9 mouse cellular contexts compared by ENCODE assay signal in the genomic region with DNA sequence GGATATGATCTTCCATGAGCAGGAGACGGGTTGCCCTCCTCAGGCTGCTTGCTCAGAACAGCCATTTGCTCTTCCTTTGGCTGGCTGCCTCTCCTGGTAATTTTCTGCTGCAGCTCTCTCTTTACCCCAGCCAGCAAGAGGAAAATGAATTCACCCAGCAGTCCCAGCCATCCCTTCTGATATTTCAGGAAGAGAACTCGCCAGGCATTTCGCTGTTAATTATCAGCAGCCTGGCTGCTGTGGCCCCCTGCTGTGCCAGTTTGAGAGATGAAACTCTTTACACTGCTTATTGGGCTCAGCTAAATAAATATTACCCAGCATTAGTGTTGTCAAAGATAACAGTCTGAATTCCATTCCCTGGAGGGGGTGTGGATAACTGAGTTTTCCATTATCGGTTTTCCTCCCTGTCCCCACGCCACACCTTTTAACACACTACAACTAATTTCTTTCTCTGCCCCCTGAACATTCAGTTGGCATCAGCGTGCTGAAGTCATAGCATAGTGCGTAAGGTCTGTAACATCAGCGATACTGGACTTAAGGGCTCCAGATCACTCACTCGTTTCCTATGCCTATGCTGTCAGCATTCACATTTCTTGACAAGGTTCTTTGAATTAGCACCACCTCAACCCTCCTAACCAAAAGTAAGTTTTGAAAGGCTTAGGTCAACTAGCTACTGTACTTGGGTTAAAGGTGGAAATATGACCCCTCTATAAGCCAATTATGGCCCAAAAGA. TPM values are rescaled to one million over a fixed set of nuclear protein-coding genes. Genes with fewer than 3 reads are reported as not detected.
A peak's percentile ranks its signal among the peaks of the same experiment; 100 is the strongest.
DNase-seq lines count a peak whose midpoint lies in the region; ATAC-seq and TF ChIP-seq lines count a peak whose summit lies in the region.
"Had no signal": no experiment of that assay in that cellular context is flagged by ENCODE, and none has a peak within 500 bp of the region (broad histone marks: within the 10 kb centered on the region; RNA-seq: fewer than 3 reads in every experiment).

No protein-coding gene starts in this region.

- H3K9me3 ChIP-seq in stomach, embryonic 16.5 days (replicated peaks; ENCODE audit: control insufficient read depth, low read length) = no peaks in the 10 kb centered on the region
- no peaks in the 10 kb centered on the region for H3K9me3 ChIP-seq in stomach, postnatal 0 days (ENCODE audit: control insufficient read depth, low read length)
- no peaks in the 10 kb centered on the region for H3K9me3 ChIP-seq in embryonic facial prominence, embryonic 15.5 days (replicated peaks)

- no peak for ATAC-seq in stomach, embryonic 16.5 days (ENCODE audit: insufficient read depth, low FRiP score)
- no peak for ATAC-seq in stomach, postnatal 0 days (ENCODE audit: low FRiP score, low TSS enrichment)
- ATAC-seq in embryonic facial prominence, embryonic 15.5 days (ENCODE audit: insufficient number of reproducible peaks, low FRiP score, low TSS enrichment, low read depth) = no peak
- no peak for ATAC-seq in megakaryocyte-erythroid progenitor cell, adult 5-6 weeks (replicated peaks; ENCODE audit: low FRiP score, low TSS enrichment, poor library complexity, severe bottlenecking)

- no peak for TF ChIP-seq EP300 in stomach, postnatal 0 days (optimal IDR thresholded peaks at IDR 0.05)

- peaks cover 6% of the 10 kb centered on the region for H3K4me1 ChIP-seq in stomach, embryonic 16.5 days (ENCODE audit: control insufficient read depth, insufficient read depth, low read length)
- H3K4me1 ChIP-seq in stomach, postnatal 0 days (replicated peaks; ENCODE audit: control insufficient read depth, insufficient read depth) = no peaks in the 10 kb centered on the region
- H3K4me1 ChIP-seq in embryonic facial prominence, embryonic 15.5 days = 0 out of 2 replicates have a peak, but pooled peaks cover 6% of the 10 kb centered on the region

- no peak for DNase-seq in stomach, postnatal 0 days (ENCODE audit: low spot score)
- DNase-seq in left cerebral cortex, adult 2 months (ENCODE audit: extremely low spot score in 1 of 2, low spot score in 2 of 2) = peak; percentile 40 to 45
- DNase-seq in right cerebral cortex, adult 18-20 months = peak; percentile 72
- DNase-seq in kidney, adult 18-20 months = no peak
- no peak for DNase-seq in ovary, postnatal 10 days (ENCODE audit: low spot score)

- 37% methylated on average over 9 of the region's 9 CpGs for WGBS in stomach, embryonic 16.5 days
- WGBS in stomach, postnatal 0 days = 38% methylated on average over 9 of the region's 9 CpGs
- 43% methylated on average over 9 of the region's 9 CpGs for WGBS in embryonic facial prominence, embryonic 15.5 days

- no peaks in the 10 kb centered on the region for H3K27me3 ChIP-seq in stomach, embryonic 16.5 days (ENCODE audit: control insufficient read depth, insufficient read depth, low read length)
- no peaks in the 10 kb centered on the region for H3K27me3 ChIP-seq in stomach, postnatal 0 days (ENCODE audit: control insufficient read depth, insufficient read depth, low read length)
- no peaks in the 10 kb centered on the region for H3K27me3 ChIP-seq in embryonic facial prominence, embryonic 15.5 days

- H3K36me3 ChIP-seq in stomach, embryonic 16.5 days (ENCODE audit: control insufficient read depth, insufficient read depth, low read length) = no peaks in the 10 kb centered on the region
- no peaks in the 10 kb centered on the region for H3K36me3 ChIP-seq in stomach, postnatal 0 days (ENCODE audit: control insufficient read depth, insufficient read depth, low read length)
- H3K36me3 ChIP-seq in embryonic facial prominence, embryonic 15.5 days = no peaks in the 10 kb centered on the region

- no peak overlapping the region for H3K4me2 ChIP-seq in stomach, embryonic 16.5 days (ENCODE audit: low read depth, low read length)
- H3K4me2 ChIP-seq in stomach, postnatal 0 days (replicated peaks; ENCODE audit: low read depth) = no peak overlapping the region
- H3K4me2 ChIP-seq in embryonic facial prominence, embryonic 15.5 days (replicated peaks) = no peak overlapping the region

- TF ChIP-seq CTCF in stomach, postnatal 0 days (IDR thresholded peaks at IDR 0.05; ENCODE audit: low read depth) = no peak
- TF ChIP-seq CTCF in left cerebral cortex, adult 2 months (IDR thresholded peaks at IDR 0.05) = no peak; the same call in 1 of the 2 replicates

- intact Hi-C loops in left cerebral cortex, adult 2 months (cut with DNase I) = loop anchor here (5.0 to 10.0 kb wide), 2 partner anchors 53 to 134 kb away; no protein-coding TSS in a partner anchor

- H3K4me3 ChIP-seq in stomach, embryonic 16.5 days (replicated peaks; ENCODE audit: low read length) = no peak overlapping the region
- H3K4me3 ChIP-seq in stomach, postnatal 0 days (ENCODE audit: low read depth, low read length) = no peak overlapping the region
- no peak overlapping the region for H3K4me3 ChIP-seq in embryonic facial prominence, embryonic 15.5 days (replicated peaks)
- H3K4me3 ChIP-seq in left cerebral cortex, adult 2 months = no peak overlapping the region

- H3K27ac ChIP-seq in stomach, embryonic 16.5 days (ENCODE audit: low read length) = peak overlapping the region; percentile 52
- no peak overlapping the region for H3K27ac ChIP-seq in stomach, postnatal 0 days (replicated peaks)
- H3K27ac ChIP-seq in embryonic facial prominence, embryonic 15.5 days (replicated peaks) = peak overlapping the region; percentile 28; the same call in 1 of the 2 replicates
- peak overlapping the region; percentile 71 for H3K27ac ChIP-seq in left cerebral cortex, adult 2 months
- H3K27ac ChIP-seq: macrophage had no signal

- no peak overlapping the region for H3K9ac ChIP-seq in stomach, embryonic 16.5 days (ENCODE audit: low read length)
- no peak overlapping the region for H3K9ac ChIP-seq in stomach, postnatal 0 days (ENCODE audit: low read length)
- no peak overlapping the region for H3K9ac ChIP-seq in embryonic facial prominence, embryonic 15.5 days

RNA-seq across cellular contexts. Expression of gene Snap25, which starts 42.5 kb away (rescaled TPM):
- 11.3 and 12.3 TPM in 2 replicates for polyA plus RNA-seq in stomach, embryonic 16.5 days (2015; fragmentation: Nextera tagmentation; extraction: Ambion mirVana)
- 8.5 and 10.8 TPM in 2 replicates for polyA plus RNA-seq in stomach, postnatal 0 days (2015; fragmentation: Nextera tagmentation; extraction: Ambion mirVana)
- 5.1 and 7.5 TPM in 2 replicates for polyA plus RNA-seq in embryonic facial prominence, embryonic 15.5 days (2015; fragmentation: Nextera tagmentation; extraction: Ambion mirVana)
- total RNA-seq in left cerebral cortex, adult 2 months (2021) = 1,000 to 10,000 TPM; 3,053 to 3,248 TPM
- total RNA-seq in megakaryocyte-erythroid progenitor cell, adult 5-6 weeks (2014; fragmentation: Nextera tagmentation) = not detected in 2 replicates
- total RNA-seq in megakaryocyte-erythroid progenitor cell, adult 5-6 weeks (2017) = not detected in 2 replicates
- polyA plus RNA-seq: macrophage had no signal

Comparison
In these comparisons a context has a peak if more than half of its experiments do, and no peak if none do; other contexts are left out.
1. DNase-seq: peak in left cerebral cortex, adult 2 months (2 of 2) and right cerebral cortex, adult 18-20 months (single experiment); none in stomach, postnatal 0 days (single experiment), kidney, adult 18-20 months (single experiment) and ovary, postnatal 10 days (single experiment).